Mouse (Mus musculus) cortical plate, adult 2 months (tissue): ENCODE results near the gene Ranbp17. TPM values are rescaled to one million over a fixed set of nuclear protein-coding genes. Genes with fewer than 3 reads are reported as not detected.
"Not testable (repeated sequence)": the region's sequence is repeated elsewhere in the genome, so short reads cannot be mapped to it uniquely, and the experiment has no call there.

Source experiments
- H3K27ac ChIP-seq: fragments of 200-500 bp; 2 replicates; pipeline ENCODE4 v1.5.1; 2012; ENCODE audit warnings: low read length, control low read depth, inconsistent platforms; ENCODE audit not compliant: insufficient read depth
- H3K4me1 ChIP-seq: fragments of 200-500 bp; 2 replicates; pipeline ENCODE4 v1.6.1; 2011; ENCODE audit warnings: low read length; ENCODE audit not compliant: control insufficient read depth, insufficient read depth
- H3K4me3 ChIP-seq: fragments of 200-500 bp; 2 replicates; pipeline ENCODE4 v1.5.1; 2011; ENCODE audit warnings: mild to moderate bottlenecking, low read length, control low read depth; ENCODE audit not compliant: insufficient read depth
- CTCF ChIP-seq: fragments of 200-500 bp; IDR thresholded peaks from 2 replicates; pipeline ENCODE4 v1.5.1; 2011; ENCODE audit warnings: mild to moderate bottlenecking, control low read depth, low read length; ENCODE audit not compliant: insufficient read depth; ENCODE audit errors: extremely low read depth
- POLR2A ChIP-seq: fragments of 200-500 bp; IDR thresholded peaks from 2 replicates; pipeline ENCODE4 v1.6.1; 2011; ENCODE audit warnings: mild to moderate bottlenecking, low read length, control low read depth; ENCODE audit not compliant: insufficient read depth; ENCODE audit errors: extremely low read depth
- polyA plus RNA-seq: library from polyadenylated mRNA; depleted of rRNA; stranded (reverse); fragments of >200 nt; gene quantifications from 2 replicates; pipeline ENCODE4 v1.2.3, GENCODE M21; 2012

The Ranbp17 gene
- polyA plus RNA-seq, 1 experiment: 3.4 TPM

GRCm38 (mm10) chr11:33533577-33533976 lies 20.0 kb upstream of the Ranbp17 start:
- H3K4me1 ChIP-seq: no peaks in the 10 kb centered on the region
- TF ChIP-seq CTCF: no peak
- TF ChIP-seq POLR2A: no peak
- H3K27ac ChIP-seq: no peak overlapping the region
- H3K4me3 ChIP-seq: no peak overlapping the region

GRCm38 (mm10) chr11:33529576-33529975 lies 16.0 kb upstream of the Ranbp17 start:
- no peaks in the 10 kb centered on the region for H3K4me1 ChIP-seq
- H3K4me3 ChIP-seq: no peak overlapping the region
- TF ChIP-seq POLR2A (no peak), CTCF (no peak)
- H3K27ac ChIP-seq: no peak overlapping the region

- 0 out of 2 replicates have a peak, but pooled peaks cover 2% of the 10 kb centered on the region for H3K4me1 ChIP-seq
- H3K27ac ChIP-seq: 0 out of 2 replicates have a peak overlapping the region, but pooled peaks have one; percentile 20
- TF ChIP-seq POLR2A: peak; percentile 58; the same call in 1 of the 2 replicates
- TF ChIP-seq CTCF: peak; percentile 39; the same call in 1 of the 2 replicates
- H3K4me3 ChIP-seq: peak overlapping the region; percentile 52
Measured at GRCm38 (mm10) chr11:33512854-33513375, 631 bp downstream of the Ranbp17 start.

GRCm38 (mm10) chr11:33509401-33509800 lies 4.1 kb downstream of the Ranbp17 start:
- Histone ChIP-seq H3K4me1 (0 out of 2 replicates have a peak, but pooled peaks cover 2% of the 10 kb centered on the region), H3K27ac (no peak overlapping the region), H3K4me3 (no peak overlapping the region)
- TF ChIP-seq CTCF (no peak), POLR2A (no peak)

GRCm38 (mm10) chr11:33485746-33486145 lies 27.8 kb downstream of the Ranbp17 start:
- TF ChIP-seq CTCF (no peak), POLR2A (no peak)
- no peaks in the 10 kb centered on the region for H3K4me1 ChIP-seq
- no peak overlapping the region for H3K4me3 ChIP-seq

GRCm38 (mm10) chr11:33480410-33480809 lies 33.1 kb downstream of the Ranbp17 start:
- no peaks in the 10 kb centered on the region for H3K4me1 ChIP-seq
- no peak overlapping the region for H3K27ac ChIP-seq
- H3K4me3 ChIP-seq: no peak overlapping the region
- TF ChIP-seq CTCF (no peak), POLR2A (no peak)

More at GRCm38 (mm10) chr11:33485746-33486145, 27.8 kb downstream of the Ranbp17 start:
- no peak overlapping the region for H3K27ac ChIP-seq

- TF ChIP-seq CTCF (no peak), POLR2A (no peak)
- H3K4me3 ChIP-seq: no peak overlapping the region
- no peaks in the 10 kb centered on the region for H3K4me1 ChIP-seq
- H3K27ac ChIP-seq: no peak overlapping the region
Measured at GRCm38 (mm10) chr11:33479209-33479608, 34.3 kb downstream of the Ranbp17 start.

GRCm38 (mm10) chr11:33476634-33477033 lies 36.9 kb downstream of the Ranbp17 start:
- TF ChIP-seq POLR2A (no peak), CTCF (no peak)
- H3K4me3 ChIP-seq: no peak overlapping the region
- H3K27ac ChIP-seq: no peak overlapping the region
- H3K4me1 ChIP-seq: no peaks in the 10 kb centered on the region

GRCm38 (mm10) chr11:33461172-33461571 lies 52.4 kb downstream of the Ranbp17 start:
- Histone ChIP-seq H3K4me3 (no peak overlapping the region), H3K27ac (no peak overlapping the region), H3K4me1 (no peaks in the 10 kb centered on the region)
- TF ChIP-seq CTCF (no peak), POLR2A (no peak)

- TF ChIP-seq POLR2A (no peak), CTCF (no peak)
- Histone ChIP-seq H3K27ac (no peak overlapping the region), H3K4me1 (no peaks in the 10 kb centered on the region), H3K4me3 (no peak overlapping the region)
Measured at GRCm38 (mm10) chr11:33454069-33454468, 59.5 kb downstream of the Ranbp17 start.

GRCm38 (mm10) chr11:33433813-33434212 lies 79.7 kb downstream of the Ranbp17 start:
- no peak overlapping the region for H3K4me3 ChIP-seq
- H3K4me1 ChIP-seq: no peaks in the 10 kb centered on the region
- TF ChIP-seq POLR2A: no peak
- TF ChIP-seq CTCF: 0 out of 2 replicates have a peak, but pooled peaks have one; percentile 16
- H3K27ac ChIP-seq: no peak overlapping the region

- H3K4me1 ChIP-seq, H3K27ac ChIP-seq, H3K4me3 ChIP-seq: not testable (repeated sequence)
Measured at GRCm38 (mm10) chr11:33428238-33428637, 85.3 kb downstream of the Ranbp17 start.

- H3K27ac ChIP-seq, H3K4me3 ChIP-seq, H3K4me1 ChIP-seq: not testable (repeated sequence)
Measured at GRCm38 (mm10) chr11:33427789-33428188, 85.8 kb downstream of the Ranbp17 start.
